Mouse (Mus musculus): ENCODE results near the gene Suv39h1. TPM values are rescaled to one million over a fixed set of nuclear protein-coding genes. Genes with fewer than 3 reads are reported as not detected.
"Not testable (repeated sequence)": the region's sequence is repeated elsewhere in the genome, so short reads cannot be mapped to it uniquely, and the experiment has no call there.

Gene Suv39h1
- polyA plus RNA-seq, 1 experiment from 2014 or later = 48.1 TPM

DNA sequence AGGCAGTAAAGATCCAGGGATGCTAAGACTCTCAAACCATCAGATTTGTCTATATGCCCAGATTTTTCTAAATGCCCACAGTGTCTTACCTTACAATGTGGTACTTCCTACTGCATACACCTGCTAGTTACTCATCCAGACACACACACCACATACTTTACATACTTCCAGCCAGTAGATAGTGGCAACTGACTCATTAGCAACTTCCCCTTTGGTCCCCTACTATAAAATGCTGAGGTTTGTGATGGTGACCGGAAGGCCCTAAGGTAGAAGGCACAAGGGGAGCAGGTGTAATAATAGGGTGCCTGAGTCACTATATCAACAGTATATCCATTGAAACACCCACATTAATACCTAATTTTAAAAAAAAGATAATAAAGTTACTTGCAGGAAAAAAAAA is 5.4 kb downstream of the Suv39h1 start:
- H3K27ac ChIP-seq (ENCODE audit: low read length) = no peak overlapping the region

GRCm38 (mm10) chrX:8051044-8051781 is 23.3 kb downstream of the Suv39h1 start:
- H3K27me3 ChIP-seq (replicated peaks; ENCODE audit: control insufficient read depth, insufficient read depth, low read length); H3K27ac ChIP-seq (ENCODE audit: low read length); H3K9ac ChIP-seq (replicated peaks; ENCODE audit: low read depth, low read length); H3K36me3 ChIP-seq (ENCODE audit: control insufficient read depth, insufficient read depth); H3K4me2 ChIP-seq (ENCODE audit: low read length); ATAC-seq; H3K4me3 ChIP-seq (replicated peaks; ENCODE audit: low read length); H3K4me1 ChIP-seq (replicated peaks; ENCODE audit: control insufficient read depth, insufficient read depth, low read length); H3K9me3 ChIP-seq (ENCODE audit: control insufficient read depth, low read length): not testable (repeated sequence)
- WGBS = 76% methylated on average over 8 of the region's 8 CpGs

More for the DNA sequence above, 5.4 kb downstream of the Suv39h1 start:
- Histone ChIP-seq H3K9ac (replicated peaks; ENCODE audit: low read depth, low read length) (no peak overlapping the region), H3K4me2 (ENCODE audit: low read length) (no peak overlapping the region), H3K9me3 (ENCODE audit: control insufficient read depth, low read length) (peaks cover 4% of the 10 kb centered on the region; the same call in 1 of the 2 replicates), H3K36me3 (ENCODE audit: control insufficient read depth, insufficient read depth) (0 out of 2 replicates have a peak, but pooled peaks cover 3% of the 10 kb centered on the region), H3K4me3 (replicated peaks; ENCODE audit: low read length) (no peak overlapping the region), H3K27me3 (replicated peaks; ENCODE audit: control insufficient read depth, insufficient read depth, low read length) (no peaks in the 10 kb centered on the region), H3K4me1 (replicated peaks; ENCODE audit: control insufficient read depth, insufficient read depth, low read length) (no peaks in the 10 kb centered on the region; the same call in 1 of the 2 replicates)
- WGBS = 92% methylated on average over 1 of the region's 1 CpGs
- ATAC-seq = no peak

DNA sequence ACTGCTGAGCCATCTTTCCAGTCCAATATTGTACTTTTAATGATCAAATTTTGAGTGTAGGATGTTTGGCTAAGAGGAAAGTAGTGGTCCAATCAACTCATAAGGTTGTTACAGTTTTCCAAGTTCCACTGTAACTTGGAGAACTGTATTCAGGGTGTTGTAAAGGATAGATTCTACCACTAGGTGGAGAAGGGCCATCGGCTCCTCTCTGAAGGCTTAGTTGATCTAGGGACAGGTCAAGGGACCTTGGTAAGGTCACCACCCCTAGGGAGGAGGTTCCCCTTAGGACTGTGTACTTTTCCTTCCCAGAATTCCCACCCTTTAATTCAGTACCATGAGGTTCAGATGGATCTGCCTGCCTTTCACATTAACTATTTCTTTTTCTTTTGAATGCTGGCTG is 41.6 kb downstream of the Suv39h1 start:
- Histone ChIP-seq H3K4me1 (replicated peaks; ENCODE audit: control insufficient read depth, insufficient read depth, low read length) (no peaks in the 10 kb centered on the region), H3K27ac (ENCODE audit: low read length) (no peak overlapping the region), H3K36me3 (ENCODE audit: control insufficient read depth, insufficient read depth) (no peaks in the 10 kb centered on the region), H3K4me3 (replicated peaks; ENCODE audit: low read length) (no peak overlapping the region), H3K27me3 (replicated peaks; ENCODE audit: control insufficient read depth, insufficient read depth, low read length) (no peaks in the 10 kb centered on the region), H3K9ac (replicated peaks; ENCODE audit: low read depth, low read length) (no peak overlapping the region), H3K4me2 (ENCODE audit: low read length) (no peak overlapping the region), H3K9me3 (ENCODE audit: control insufficient read depth, low read length) (no peaks in the 10 kb centered on the region)
- 83% methylated on average over 1 of the region's 1 CpGs for WGBS
- ATAC-seq = no peak

- no peaks in the 10 kb centered on the region for H3K4me1 ChIP-seq (replicated peaks; ENCODE audit: control insufficient read depth, insufficient read depth, low read length)
- no peak overlapping the region for H3K9ac ChIP-seq (replicated peaks; ENCODE audit: low read depth, low read length)
- no peaks in the 10 kb centered on the region for H3K36me3 ChIP-seq (ENCODE audit: control insufficient read depth, insufficient read depth)
- no peaks in the 10 kb centered on the region for H3K27me3 ChIP-seq (replicated peaks; ENCODE audit: control insufficient read depth, insufficient read depth, low read length)
- no peak overlapping the region for H3K4me2 ChIP-seq (ENCODE audit: low read length)
- no peaks in the 10 kb centered on the region for H3K9me3 ChIP-seq (ENCODE audit: control insufficient read depth, low read length)
- ATAC-seq = no peak
- 67% methylated on average over 4 of the region's 4 CpGs for WGBS
- no peak overlapping the region for H3K27ac ChIP-seq (ENCODE audit: low read length)
- no peak overlapping the region for H3K4me3 ChIP-seq (replicated peaks; ENCODE audit: low read length)
Measured at GRCm38 (mm10) chrX:8026811-8027210, 47.7 kb downstream of the Suv39h1 start.

DNA sequence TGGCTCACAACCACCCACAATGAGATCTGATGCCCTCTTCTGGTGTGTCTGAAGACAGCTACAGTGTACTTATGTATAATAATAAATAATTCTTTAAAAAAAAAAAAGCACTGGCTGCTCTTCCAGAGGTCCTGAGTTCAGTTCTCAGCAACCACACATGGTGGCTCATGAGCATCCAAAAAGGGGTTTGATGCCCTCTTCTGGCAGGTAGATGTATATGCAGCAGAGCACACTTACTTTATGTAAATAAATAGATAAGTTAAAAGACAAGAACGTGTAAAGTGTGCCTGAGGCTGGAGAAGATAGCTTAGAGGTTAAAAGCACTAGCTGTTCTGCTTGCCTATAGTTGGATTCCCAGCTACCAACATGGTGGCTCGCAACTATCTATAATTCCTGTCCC is 49.8 kb downstream of the Suv39h1 start:
- no peak overlapping the region for H3K4me2 ChIP-seq (ENCODE audit: low read length)
- 87% methylated on average over 2 of the region's 2 CpGs for WGBS
- H3K27me3 ChIP-seq (replicated peaks; ENCODE audit: control insufficient read depth, insufficient read depth, low read length) = no peaks in the 10 kb centered on the region
- no peak overlapping the region for H3K9ac ChIP-seq (replicated peaks; ENCODE audit: low read depth, low read length)
- H3K27ac ChIP-seq (ENCODE audit: low read length) = no peak overlapping the region
- no peaks in the 10 kb centered on the region for H3K9me3 ChIP-seq (ENCODE audit: control insufficient read depth, low read length)
- H3K36me3 ChIP-seq (ENCODE audit: control insufficient read depth, insufficient read depth) = no peaks in the 10 kb centered on the region
- H3K4me1 ChIP-seq (replicated peaks; ENCODE audit: control insufficient read depth, insufficient read depth, low read length) = no peaks in the 10 kb centered on the region
- ATAC-seq = no peak
- no peak overlapping the region for H3K4me3 ChIP-seq (replicated peaks; ENCODE audit: low read length)

DNA sequence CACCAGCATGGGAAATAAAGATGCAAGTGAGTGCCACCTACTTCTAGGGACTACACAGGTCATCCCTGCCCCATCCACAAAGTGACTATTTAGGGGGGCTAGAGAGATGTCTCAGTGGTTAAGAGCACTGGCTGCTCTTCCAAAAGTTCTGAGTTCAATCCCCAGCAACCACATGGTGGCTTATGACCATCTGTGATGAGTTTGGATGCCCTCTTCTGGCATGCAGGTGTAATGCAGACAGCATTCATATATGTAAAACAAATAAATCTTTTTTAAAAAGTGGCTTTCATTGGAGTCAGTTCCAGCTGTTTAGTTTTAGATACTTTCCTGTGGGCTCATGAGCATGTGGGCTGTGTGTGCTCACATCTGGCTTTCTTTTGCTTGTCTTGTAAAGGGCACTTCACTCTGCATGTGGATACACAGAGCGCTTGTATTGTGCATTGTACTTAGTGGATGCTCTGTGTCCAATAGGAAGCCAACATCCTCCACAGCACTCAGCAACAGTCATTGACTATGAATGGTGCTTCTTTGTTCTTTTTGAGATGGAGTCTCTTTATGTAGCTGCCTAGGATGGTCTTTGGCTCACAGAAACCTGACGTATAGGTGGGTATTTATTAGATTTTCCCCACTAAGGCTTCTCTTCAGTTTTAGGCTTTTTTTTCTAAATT is 54.3 kb downstream of the Suv39h1 start:
- WGBS = 52% methylated on average over 2 of the region's 2 CpGs
- Histone ChIP-seq H3K9ac (replicated peaks; ENCODE audit: low read depth, low read length) (no peak overlapping the region), H3K27ac (ENCODE audit: low read length) (no peak overlapping the region), H3K4me3 (replicated peaks; ENCODE audit: low read length) (no peak overlapping the region), H3K9me3 (ENCODE audit: control insufficient read depth, low read length) (no peaks in the 10 kb centered on the region), H3K36me3 (ENCODE audit: control insufficient read depth, insufficient read depth) (no peaks in the 10 kb centered on the region), H3K4me2 (ENCODE audit: low read length) (no peak overlapping the region), H3K4me1 (replicated peaks; ENCODE audit: control insufficient read depth, insufficient read depth, low read length) (no peaks in the 10 kb centered on the region), H3K27me3 (replicated peaks; ENCODE audit: control insufficient read depth, insufficient read depth, low read length) (no peaks in the 10 kb centered on the region)
- ATAC-seq = no peak

GRCm38 (mm10) chrX:8018286-8018685 is 56.3 kb downstream of the Suv39h1 start, which contains the start of gene Glod5:
TSS of gene Glod5 (minus strand) at chrX:8018492.
- no peak within 1 kb of the TSS for H3K27ac ChIP-seq (ENCODE audit: low read length)
- no peak within 1 kb of the TSS for H3K9ac ChIP-seq (replicated peaks; ENCODE audit: low read depth, low read length)
- H3K9me3 ChIP-seq (ENCODE audit: control insufficient read depth, low read length) = no peaks in the 10 kb centered on the region; the same call in 1 of the 2 replicates
- H3K4me1 ChIP-seq (replicated peaks; ENCODE audit: control insufficient read depth, insufficient read depth, low read length) = no peaks in the 10 kb centered on the region
- no peaks in the 10 kb centered on the region for H3K27me3 ChIP-seq (replicated peaks; ENCODE audit: control insufficient read depth, insufficient read depth, low read length)
- H3K4me3 ChIP-seq (replicated peaks; ENCODE audit: low read length) = no peak within 1 kb of the TSS
- WGBS = 75% methylated on average over 2 of the region's 2 CpGs
- H3K36me3 ChIP-seq (ENCODE audit: control insufficient read depth, insufficient read depth) = no peaks in the 10 kb centered on the region
- H3K4me2 ChIP-seq (ENCODE audit: low read length) = no peak within 1 kb of the TSS
- ATAC-seq = no peak

GRCm38 (mm10) chrX:8017142-8017541 is 57.4 kb downstream of the Suv39h1 start:
- no peak overlapping the region for H3K27ac ChIP-seq (ENCODE audit: low read length)
- H3K27me3 ChIP-seq (replicated peaks; ENCODE audit: control insufficient read depth, insufficient read depth, low read length) = no peaks in the 10 kb centered on the region
- WGBS = 16% methylated on average over 5 of the region's 5 CpGs
- no peaks in the 10 kb centered on the region for H3K36me3 ChIP-seq (ENCODE audit: control insufficient read depth, insufficient read depth)
- H3K9ac ChIP-seq (replicated peaks; ENCODE audit: low read depth, low read length) = no peak overlapping the region
- no peaks in the 10 kb centered on the region for H3K4me1 ChIP-seq (replicated peaks; ENCODE audit: control insufficient read depth, insufficient read depth, low read length)
- no peaks in the 10 kb centered on the region; the same call in 1 of the 2 replicates for H3K9me3 ChIP-seq (ENCODE audit: control insufficient read depth, low read length)
- no peak overlapping the region for H3K4me2 ChIP-seq (ENCODE audit: low read length)
- ATAC-seq = no peak
- no peak overlapping the region for H3K4me3 ChIP-seq (replicated peaks; ENCODE audit: low read length)

GRCm38 (mm10) chrX:8015675-8016074 is 58.9 kb downstream of the Suv39h1 start:
- H3K4me3 ChIP-seq (replicated peaks; ENCODE audit: low read length); H3K4me2 ChIP-seq (ENCODE audit: low read length); H3K27me3 ChIP-seq (replicated peaks; ENCODE audit: control insufficient read depth, insufficient read depth, low read length); H3K9ac ChIP-seq (replicated peaks; ENCODE audit: low read depth, low read length); H3K36me3 ChIP-seq (ENCODE audit: control insufficient read depth, insufficient read depth); H3K27ac ChIP-seq (ENCODE audit: low read length); ATAC-seq; H3K4me1 ChIP-seq (replicated peaks; ENCODE audit: control insufficient read depth, insufficient read depth, low read length); H3K9me3 ChIP-seq (ENCODE audit: control insufficient read depth, low read length): not testable (repeated sequence)
- whole genome bisulfite sequencing = 28% methylated on average over 7 of the region's 7 CpGs

Measured in forebrain, embryonic 16.5 days (tissue).